Mouse (Mus musculus) E14TG2a.4 (cell line): Measurements from ENCODE around the gene Bcl9l.
A peak's percentile ranks its signal among the peaks of the same experiment; 100 is the strongest.

ENCODE experiments used
- H3K27me3 ChIP-seq: 2 replicates; pipeline ENCODE4 v1.6.1; 2014; ENCODE audit warnings: low read length, control low read depth; ENCODE audit not compliant: insufficient read depth
- H3K36me3 ChIP-seq: 2 replicates; pipeline ENCODE4 v1.6.1; 2014; ENCODE audit warnings: low read length, control low read depth; ENCODE audit not compliant: insufficient read depth
- H3K4me1 ChIP-seq: replicated peaks from 2 replicates; pipeline ENCODE4 v1.6.1; 2014; ENCODE audit warnings: low read depth, low read length, control low read depth
- H3K4me3 ChIP-seq: replicated peaks from 2 replicates; pipeline ENCODE4 v1.5.1; 2014; ENCODE audit warnings: mild to moderate bottlenecking, low read length
- H3K9me3 ChIP-seq: 2 replicates; pipeline ENCODE4 v1.6.1; 2014; ENCODE audit warnings: low read length, control low read depth
- CTCF ChIP-seq: conservative IDR thresholded peaks from 2 replicates; pipeline ENCODE4 v1.5.1; 2014; ENCODE audit warnings: low read length
- NANOG ChIP-seq: IDR thresholded peaks from 2 replicates; pipeline ENCODE4 v1.6.1; 2014; ENCODE audit warnings: borderline replicate concordance, low read length, mixed read lengths
- POU5F1 ChIP-seq: IDR thresholded peaks from 2 replicates; pipeline ENCODE4 v1.6.1; 2014; ENCODE audit warnings: low read length, borderline replicate concordance

Bcl9l gene

GRCm38 (mm10) chr9:44491351-44491750, 8.7 kb downstream of the Bcl9l start:
- H3K27me3 ChIP-seq = peaks cover 21% of the 10 kb centered on the region
- no peaks in the 10 kb centered on the region for H3K9me3 ChIP-seq
- H3K36me3 ChIP-seq = no peaks in the 10 kb centered on the region
- H3K4me3 ChIP-seq = peak overlapping the region; percentile 37
- TF ChIP-seq POU5F1 (no peak), NANOG (no peak), CTCF (no peak)
- H3K4me1 ChIP-seq = peaks cover 99% of the 10 kb centered on the region

- Histone ChIP-seq H3K27me3 (peaks cover 18% of the 10 kb centered on the region), H3K36me3 (no peaks in the 10 kb centered on the region), H3K4me3 (no peak overlapping the region), H3K4me1 (peaks cover 99% of the 10 kb centered on the region), H3K9me3 (no peaks in the 10 kb centered on the region)
- TF ChIP-seq POU5F1 (no peak), CTCF (no peak), NANOG (no peak)
Measured at GRCm38 (mm10) chr9:44492631-44493461, 10.2 kb downstream of the Bcl9l start.

- Histone ChIP-seq H3K36me3 (no peaks in the 10 kb centered on the region), H3K27me3 (peaks cover 28% of the 10 kb centered on the region), H3K9me3 (no peaks in the 10 kb centered on the region), H3K4me1 (peaks cover 96% of the 10 kb centered on the region), H3K4me3 (peak overlapping the region; percentile 56)
- TF ChIP-seq POU5F1 (no peak), CTCF (no peak), NANOG (no peak)
Measured at GRCm38 (mm10) chr9:44494261-44494862, 11.7 kb downstream of the Bcl9l start.

GRCm38 (mm10) chr9:44494863-44495809, 12.5 kb downstream of the Bcl9l start:
- TF ChIP-seq POU5F1 = no peak
- TF ChIP-seq CTCF = no peak
- TF ChIP-seq NANOG = no peak
- Histone ChIP-seq H3K36me3 (no peaks in the 10 kb centered on the region), H3K27me3 (peaks cover 35% of the 10 kb centered on the region), H3K9me3 (no peaks in the 10 kb centered on the region), H3K4me3 (peak overlapping the region; percentile 56), H3K4me1 (peaks cover 96% of the 10 kb centered on the region)

- Histone ChIP-seq H3K9me3 (no peaks in the 10 kb centered on the region), H3K27me3 (peaks cover 42% of the 10 kb centered on the region), H3K4me1 (peaks cover 96% of the 10 kb centered on the region), H3K4me3 (no peak overlapping the region), H3K36me3 (no peaks in the 10 kb centered on the region)
- no peak for TF ChIP-seq NANOG
- TF ChIP-seq CTCF = no peak
- TF ChIP-seq POU5F1 = no peak
Measured at GRCm38 (mm10) chr9:44495810-44496344, 13.3 kb downstream of the Bcl9l start.

GRCm38 (mm10) chr9:44496803-44497461, 14.3 kb downstream of the Bcl9l start:
- TF ChIP-seq POU5F1 (no peak), CTCF (no peak), NANOG (no peak)
- H3K9me3 ChIP-seq = no peaks in the 10 kb centered on the region
- peaks cover 40% of the 10 kb centered on the region for H3K27me3 ChIP-seq
- H3K36me3 ChIP-seq = no peaks in the 10 kb centered on the region
- peak overlapping the region; percentile 77 for H3K4me3 ChIP-seq
- H3K4me1 ChIP-seq = peaks cover 96% of the 10 kb centered on the region

GRCm38 (mm10) chr9:44497624-44498377, 15.2 kb downstream of the Bcl9l start:
- H3K27me3 ChIP-seq = peaks cover 32% of the 10 kb centered on the region
- no peaks in the 10 kb centered on the region for H3K36me3 ChIP-seq
- peak overlapping the region; percentile 77 for H3K4me3 ChIP-seq
- H3K4me1 ChIP-seq = peaks cover 89% of the 10 kb centered on the region
- no peaks in the 10 kb centered on the region for H3K9me3 ChIP-seq
- TF ChIP-seq POU5F1 = no peak
- no peak for TF ChIP-seq CTCF
- TF ChIP-seq NANOG = no peak
